ENCODE assay signal across 18 mouse cellular contexts in genomic region chr5:54348820-54349596, GRCm38 (mm10).
A peak's percentile ranks its signal among the peaks of the same experiment; 100 is the strongest.
DNase-seq lines count a peak whose midpoint lies in the region; ATAC-seq lines count a peak whose summit lies in the region.
"Had no signal": no experiment of that assay in that cellular context is flagged by ENCODE, and none has a peak within 500 bp of the region (broad histone marks: within the 10 kb centered on the region; RNA-seq: fewer than 3 reads in every experiment).

No protein-coding gene starts in this region.

- H3K4me2 ChIP-seq in neural tube, embryonic 12.5 days (replicated peaks), result no peak overlapping the region
- no peak overlapping the region for H3K4me2 ChIP-seq in neural tube, embryonic 15.5 days

- intact Hi-C loops in heart, postnatal 25 days (cut with DNase I), result no loop called here
- intact Hi-C loops in heart, postnatal 10 days (cut with DNase I), result no loop called here

- no peaks in the 10 kb centered on the region for H3K27me3 ChIP-seq in heart, embryonic 10.5 days (ENCODE audit: insufficient read depth, poor library complexity, severe bottlenecking)
- H3K27me3 ChIP-seq in neural tube, embryonic 12.5 days (replicated peaks), result no peaks in the 10 kb centered on the region
- H3K27me3 ChIP-seq in neural tube, embryonic 15.5 days (replicated peaks), result no peaks in the 10 kb centered on the region

- WGBS in heart, embryonic 10.5 days, result 80% methylated on average over 8 of the region's 8 CpGs
- WGBS in neural tube, embryonic 12.5 days, result 66% methylated on average over 8 of the region's 8 CpGs
- WGBS in neural tube, embryonic 15.5 days, result 42% methylated on average over 8 of the region's 8 CpGs

- H3K27ac ChIP-seq in heart, embryonic 10.5 days, result 0 out of 2 replicates have a peak overlapping the region, but pooled peaks have one; percentile 3
- H3K27ac ChIP-seq in neural tube, embryonic 12.5 days, result no peak overlapping the region
- peak overlapping the region; percentile 56 for H3K27ac ChIP-seq in neural tube, embryonic 15.5 days (replicated peaks)
- H3K27ac ChIP-seq: forebrain, embryonic 10.5 days; limb, embryonic 10.5 days had no signal

- H3K9me3 ChIP-seq in heart, embryonic 10.5 days, result no peaks in the 10 kb centered on the region
- no peaks in the 10 kb centered on the region for H3K9me3 ChIP-seq in neural tube, embryonic 12.5 days
- no peaks in the 10 kb centered on the region for H3K9me3 ChIP-seq in neural tube, embryonic 15.5 days (replicated peaks)
- H3K9me3 ChIP-seq: forebrain, embryonic 10.5 days; limb, embryonic 10.5 days had no signal

- H3K36me3 ChIP-seq in heart, embryonic 10.5 days, result no peaks in the 10 kb centered on the region
- H3K36me3 ChIP-seq in neural tube, embryonic 12.5 days, result no peaks in the 10 kb centered on the region
- no peaks in the 10 kb centered on the region for H3K36me3 ChIP-seq in neural tube, embryonic 15.5 days
- H3K36me3 ChIP-seq: forebrain, embryonic 10.5 days; limb, embryonic 10.5 days had no signal

- ATAC-seq in neural tube, embryonic 12.5 days (ENCODE audit: low FRiP score, low read depth), result peak; percentile 60; the same call in 1 of the 2 replicates
- ATAC-seq in neural tube, embryonic 15.5 days (ENCODE audit: low FRiP score), result peak; percentile 66; the same call in 1 of the 2 replicates
- ATAC-seq: liver, postnatal 0 days had no signal

- H3K4me1 ChIP-seq in heart, embryonic 10.5 days, result no peaks in the 10 kb centered on the region
- no peaks in the 10 kb centered on the region for H3K4me1 ChIP-seq in neural tube, embryonic 12.5 days
- peaks cover 10% of the 10 kb centered on the region for H3K4me1 ChIP-seq in neural tube, embryonic 15.5 days
- H3K4me1 ChIP-seq: forebrain, embryonic 10.5 days had no signal

- H3K4me3 ChIP-seq in heart, embryonic 10.5 days, result no peak overlapping the region
- H3K4me3 ChIP-seq in neural tube, embryonic 12.5 days, result no peak overlapping the region
- no peak overlapping the region for H3K4me3 ChIP-seq in neural tube, embryonic 15.5 days (replicated peaks)
- H3K4me3 ChIP-seq: forebrain, embryonic 10.5 days; limb, embryonic 10.5 days had no signal

- H3K9ac ChIP-seq in neural tube, embryonic 12.5 days, result no peak overlapping the region
- H3K9ac ChIP-seq in neural tube, embryonic 15.5 days (replicated peaks), result no peak overlapping the region
- H3K9ac ChIP-seq: liver, postnatal 0 days had no signal

- no peak for DNase-seq in heart, embryonic 10.5 days (ENCODE audit: low spot score)
- DNase-seq in heart, postnatal 25 days (ENCODE audit: low spot score), result no peak
- DNase-seq in heart, postnatal 10 days, result peak; percentile 4 to 22
- no peak for DNase-seq in heart, adult 8-10 months (ENCODE audit: low spot score)
- no peak for DNase-seq in neural tube, embryonic 10.5 days (ENCODE audit: extremely low spot score, low spot score)
- no peak for DNase-seq in layer of hippocampus, postnatal 25 days (ENCODE audit: extremely low spot score in 1 of 2, low spot score in 1 of 2)
- DNase-seq: adrenal gland, adult 2 months; cerebellum, adult 8-10 months; kidney, adult 8-10 months; kidney, postnatal 25 days; liver, postnatal 0 days; lung, postnatal 10 days; right cerebral cortex, postnatal 25 days; thymus, adult 2 months had no signal

Comparison
In these comparisons a context has a peak if more than half of its experiments do, and no peak if none do; other contexts are left out.
1. DNase-seq: peak in heart, postnatal 10 days (2 of 2); none in heart, embryonic 10.5 days (single experiment), heart, postnatal 25 days (single experiment), heart, adult 8-10 months (single experiment), neural tube, embryonic 10.5 days (single experiment) and layer of hippocampus, postnatal 25 days (0 of 2).